ENCODE assay signal across 8 mouse cellular contexts in genomic region chr13:46798156-46798555, GRCm38 (mm10).
DNase-seq lines count a peak whose midpoint lies in the region; ATAC-seq and TF ChIP-seq lines count a peak whose summit lies in the region.

No protein-coding gene starts in this region.

- H3K4me3 ChIP-seq in midbrain, embryonic 14.5 days (replicated peaks; ENCODE audit: low read depth, low read length): no peak overlapping the region
- H3K4me3 ChIP-seq in midbrain, embryonic 15.5 days: no peak overlapping the region
- H3K4me3 ChIP-seq in liver, embryonic 14.5 days (ENCODE audit: insufficient read depth in 1 of 2, low read depth in 2 of 2, low read length in 2 of 2): no peak overlapping the region
- no peak overlapping the region for H3K4me3 ChIP-seq in small intestine, adult 2 months (ENCODE audit: low read depth, low read length)

- H3K36me3 ChIP-seq in midbrain, embryonic 14.5 days (ENCODE audit: control insufficient read depth, insufficient read depth, low read length): peaks cover 35% of the 10 kb centered on the region
- H3K36me3 ChIP-seq in midbrain, embryonic 15.5 days (replicated peaks): peaks cover 3% of the 10 kb centered on the region; the same call in 1 of the 2 replicates
- H3K36me3 ChIP-seq in liver, embryonic 14.5 days (replicated peaks; ENCODE audit: control insufficient read depth, insufficient read depth, low read depth): no peaks in the 10 kb centered on the region
- peaks cover 58% of the 10 kb centered on the region for H3K36me3 ChIP-seq in small intestine, adult 2 months (ENCODE audit: control insufficient read depth, insufficient read depth, low read length)

- H3K4me1 ChIP-seq in midbrain, embryonic 14.5 days (ENCODE audit: control insufficient read depth, insufficient read depth, low read length): no peaks in the 10 kb centered on the region
- H3K4me1 ChIP-seq in midbrain, embryonic 15.5 days: no peaks in the 10 kb centered on the region
- H3K4me1 ChIP-seq in liver, embryonic 14.5 days (replicated peaks; ENCODE audit: control insufficient read depth in 2 of 2, insufficient read depth in 2 of 2, low read length in 1 of 2): no peaks in the 10 kb centered on the region; a peak in 1 of 4 replicates
- H3K4me1 ChIP-seq in small intestine, adult 2 months (ENCODE audit: control insufficient read depth, insufficient read depth, insufficient read length, low read length): no peaks in the 10 kb centered on the region

- DNase-seq in adrenal gland, adult 18-20 months (ENCODE audit: low spot score in 2 of 2): peak; percentile 35 to 49
- no peak for DNase-seq in adrenal gland, postnatal 4 days (ENCODE audit: low spot score in 2 of 2)
- peak; percentile 81 for DNase-seq in midbrain, embryonic 14.5 days
- peak; percentile 44 for DNase-seq in c-Kit-positive CD71-positive TER-119-positive erythroid progenitor cells, embryonic 14.5 days (ENCODE audit: low spot score)
- peak; percentile 15 to 28 (median 16) for DNase-seq in liver, embryonic 14.5 days (ENCODE audit: low read depth in 3 of 3, low spot score in 3 of 3)

- TF ChIP-seq POLR2A in small intestine, adult 2 months (IDR thresholded peaks at IDR 0.05; ENCODE audit: low read depth, low read length): no peak

- no peak overlapping the region for H3K4me2 ChIP-seq in midbrain, embryonic 14.5 days (ENCODE audit: low read length)
- H3K4me2 ChIP-seq in midbrain, embryonic 15.5 days: no peak overlapping the region
- no peak overlapping the region for H3K4me2 ChIP-seq in liver, embryonic 14.5 days (ENCODE audit: low read depth)

- no peak overlapping the region for H3K9ac ChIP-seq in midbrain, embryonic 14.5 days (replicated peaks; ENCODE audit: low read length)
- H3K9ac ChIP-seq in midbrain, embryonic 15.5 days: no peak overlapping the region
- no peak overlapping the region for H3K9ac ChIP-seq in liver, embryonic 14.5 days (replicated peaks)

- H3K27me3 ChIP-seq in midbrain, embryonic 14.5 days (ENCODE audit: control insufficient read depth, insufficient read depth, low read length): no peaks in the 10 kb centered on the region
- no peaks in the 10 kb centered on the region for H3K27me3 ChIP-seq in midbrain, embryonic 15.5 days (replicated peaks)
- H3K27me3 ChIP-seq in liver, embryonic 14.5 days (ENCODE audit: control insufficient read depth, insufficient read depth, low read length): no peaks in the 10 kb centered on the region
- H3K27me3 ChIP-seq in small intestine, adult 2 months (ENCODE audit: control insufficient read depth, insufficient read depth, low read length): no peaks in the 10 kb centered on the region

- H3K9me3 ChIP-seq in midbrain, embryonic 14.5 days (ENCODE audit: control insufficient read depth, low read length): no peaks in the 10 kb centered on the region
- H3K9me3 ChIP-seq in midbrain, embryonic 15.5 days: no peaks in the 10 kb centered on the region
- H3K9me3 ChIP-seq in liver, embryonic 14.5 days (ENCODE audit: control insufficient read depth, low read length): no peaks in the 10 kb centered on the region

- no peak for TF ChIP-seq EP300 in liver, embryonic 14.5 days (IDR thresholded peaks at IDR 0.05; ENCODE audit: low read depth)

- no peak overlapping the region for H3K27ac ChIP-seq in midbrain, embryonic 14.5 days (replicated peaks; ENCODE audit: low read depth, low read length)
- H3K27ac ChIP-seq in midbrain, embryonic 15.5 days: no peak overlapping the region
- no peak overlapping the region for H3K27ac ChIP-seq in liver, embryonic 14.5 days
- no peak overlapping the region for H3K27ac ChIP-seq in small intestine, adult 2 months (ENCODE audit: insufficient read depth, low read depth, low read length)

- no peak for ATAC-seq in midbrain, embryonic 14.5 days (ENCODE audit: low FRiP score, low TSS enrichment)
- no peak for ATAC-seq in midbrain, embryonic 15.5 days (replicated peaks)
- peak; percentile 74 for ATAC-seq in granulocyte monocyte progenitor cell, adult 5-6 weeks (replicated peaks; ENCODE audit: poor library complexity, severe bottlenecking)
- no peak for ATAC-seq in liver, embryonic 14.5 days (ENCODE audit: insufficient read depth)

- WGBS in midbrain, embryonic 14.5 days: 44% methylated on average over 4 of the region's 4 CpGs
- 40% methylated on average over 4 of the region's 4 CpGs for WGBS in midbrain, embryonic 15.5 days
- WGBS in liver, embryonic 14.5 days (ENCODE audit: insufficient replicate concordance): 30% methylated on average over 4 of the region's 4 CpGs
- 46% methylated on average over 4 of the region's 4 CpGs for WGBS in small intestine, adult 2 months

- peak; percentile 95 for TF ChIP-seq CTCF in liver, embryonic 14.5 days (IDR thresholded peaks at IDR 0.05; ENCODE audit: low read depth)
- peak; percentile 31; the same call in 1 of the 2 replicates for TF ChIP-seq CTCF in small intestine, adult 2 months (IDR thresholded peaks at IDR 0.05; ENCODE audit: extremely low read depth, insufficient read length, insufficient replicate concordance, low read depth, low read length)

Comparison
In these comparisons a context has a peak if more than half of its experiments do, and no peak if none do; other contexts are left out.
1. DNase-seq: peak in adrenal gland, adult 18-20 months (2 of 2), midbrain, embryonic 14.5 days (single experiment), c-Kit-positive CD71-positive TER-119-positive erythroid progenitor cells, embryonic 14.5 days (single experiment) and liver, embryonic 14.5 days (3 of 3); none in adrenal gland, postnatal 4 days (0 of 2).